Mouse (Mus musculus) kidney, postnatal 10 days (tissue): ENCODE measurements around the gene Ppm1e.

Experiments
- DNase-seq: peaks from one replicate; pipeline ENCODE4 v3.0.0; 2021; ENCODE audit warnings: mixed read lengths

The Ppm1e gene

DNA sequence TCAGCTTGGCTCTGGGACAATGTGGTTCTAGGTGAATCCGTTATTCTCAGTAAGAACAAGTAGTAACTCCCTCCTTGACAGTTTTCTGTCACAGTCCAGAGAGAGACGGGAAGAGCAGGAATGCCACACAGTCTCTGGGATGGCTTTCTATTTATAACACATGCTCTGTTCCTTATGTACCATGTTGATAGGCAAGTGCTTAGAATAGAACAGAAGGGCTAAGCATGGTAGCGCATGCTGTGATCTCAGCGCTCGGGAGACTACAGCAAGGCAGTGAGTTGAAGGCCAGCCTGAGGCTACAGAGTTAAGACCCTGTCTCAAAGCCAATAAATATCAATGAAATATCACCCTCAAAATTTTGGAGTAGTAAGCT lies 111.3 kb downstream of the Ppm1e start:
- DNase-seq, result no peak

DNA sequence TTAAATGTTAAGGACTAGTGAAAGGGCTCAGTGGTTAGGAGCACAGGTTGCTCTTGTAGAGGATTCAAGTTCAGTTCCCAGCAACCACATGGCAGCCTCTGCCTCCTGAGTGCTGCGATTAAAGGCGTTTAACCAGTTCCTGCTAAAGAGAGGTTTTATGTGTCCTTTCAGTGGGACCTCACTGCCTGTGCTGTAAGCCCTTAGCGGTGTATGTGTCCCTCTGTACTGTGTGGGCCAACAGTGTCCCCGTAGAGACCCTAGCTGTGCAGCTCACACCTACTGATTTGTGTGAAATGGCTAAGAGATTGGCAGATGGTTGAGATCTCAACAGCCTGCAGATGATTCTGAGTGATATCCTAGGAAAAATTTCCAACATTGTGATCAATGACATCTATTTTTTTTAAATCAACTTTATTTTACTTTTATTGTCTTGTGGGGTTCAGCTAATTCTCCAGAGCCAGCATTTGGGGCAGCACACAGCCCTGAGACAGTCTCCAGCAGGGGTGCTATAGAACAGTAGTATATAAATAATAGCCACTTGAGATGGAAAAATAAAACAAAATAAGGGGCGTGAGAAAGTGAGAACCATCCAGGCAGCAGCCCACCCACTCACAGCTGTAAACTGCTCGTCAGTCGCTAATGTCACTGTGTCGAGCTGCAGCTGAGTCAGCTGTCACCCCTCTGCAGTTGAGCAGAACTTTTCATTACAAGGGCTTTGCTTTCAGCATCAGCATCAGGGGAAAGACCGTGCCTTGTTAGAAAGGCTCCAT lies 111.9 kb downstream of the Ppm1e start:
- DNase-seq, result no peak

DNA sequence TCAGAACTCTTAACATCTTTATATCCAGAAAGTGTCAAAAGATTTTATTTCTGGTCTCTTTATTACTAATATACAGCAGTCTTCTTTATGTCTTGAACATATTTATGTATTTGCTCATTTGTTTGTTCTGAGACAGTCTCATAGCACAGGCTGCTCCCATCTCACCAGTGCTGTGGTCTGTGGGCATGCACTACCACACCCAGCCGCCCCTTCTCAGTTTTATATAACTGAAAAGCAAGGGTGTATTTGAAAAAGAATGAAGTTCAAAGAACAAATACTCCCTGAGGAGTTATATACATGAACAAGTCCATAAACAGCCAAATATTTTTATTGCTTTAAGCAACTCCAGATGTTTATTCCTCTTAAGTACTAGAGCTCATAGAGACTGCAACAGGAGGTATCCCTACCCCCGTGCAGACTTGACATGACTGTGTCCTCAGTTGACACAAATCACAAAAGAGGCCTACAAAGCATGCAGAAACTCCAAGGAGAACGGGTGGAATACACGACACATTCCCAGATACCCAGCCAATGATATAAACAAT lies 112.6 kb downstream of the Ppm1e start:
- DNase-seq, result no peak

DNA sequence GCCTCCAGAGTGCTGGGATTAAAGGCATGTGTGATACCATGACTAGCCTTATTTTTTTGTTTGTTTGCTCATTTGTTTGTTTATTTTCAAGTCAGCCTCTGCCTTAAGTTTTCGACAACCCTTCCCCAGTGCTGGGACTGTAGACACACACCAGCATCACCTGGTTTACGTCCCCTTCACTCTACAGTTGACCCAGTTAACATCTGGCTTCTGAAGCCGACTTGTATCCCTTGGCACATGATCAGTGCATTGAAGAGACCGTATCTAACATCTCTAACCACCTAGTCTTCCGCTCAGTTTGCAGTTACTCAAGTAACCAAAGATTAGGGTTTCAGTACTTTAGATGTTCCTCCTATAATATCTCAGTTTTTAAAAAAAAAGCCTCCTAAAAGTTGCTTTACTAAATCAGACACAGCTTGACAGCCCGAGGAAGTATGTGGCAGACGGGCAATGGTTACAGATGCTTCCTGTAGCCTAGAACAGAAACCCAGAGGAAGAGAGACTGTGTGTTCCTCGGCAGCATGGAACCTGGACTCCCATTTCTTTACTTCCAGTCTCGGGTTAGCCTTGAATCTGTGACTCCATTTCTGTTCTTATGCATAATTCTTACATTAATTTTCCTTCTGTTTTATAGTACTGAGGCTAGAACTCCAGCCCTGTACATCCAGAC lies 113.5 kb downstream of the Ppm1e start:
- DNase-seq, result no peak

DNA sequence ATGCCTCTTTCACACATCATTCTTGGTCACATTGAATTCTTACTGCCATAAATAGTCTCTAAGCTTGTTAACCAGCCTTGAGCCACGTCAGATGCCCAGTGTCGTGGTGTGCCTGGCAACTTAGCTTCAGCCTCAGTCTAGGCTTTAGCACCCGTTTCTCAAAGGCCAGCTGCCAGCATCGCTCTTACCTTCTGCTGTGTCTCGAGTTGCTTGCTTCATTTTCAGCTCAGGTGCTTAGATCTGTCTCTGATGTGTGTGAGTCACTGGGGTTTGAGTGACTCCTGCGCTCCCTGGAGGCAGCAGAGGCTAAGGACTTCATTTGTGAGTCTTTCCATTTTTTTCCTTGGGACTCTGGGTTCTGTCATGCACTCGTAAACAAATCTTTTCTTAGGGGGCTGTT lies 117.6 kb downstream of the Ppm1e start:
- no peak for DNase-seq

GRCm38 (mm10) chr11:87240833-87241215 lies 118.0 kb downstream of the Ppm1e start:
- no peak for DNase-seq

- peak; percentile 22 for DNase-seq
These were observed 118.5 kb downstream of the Ppm1e start for GRCm38 (mm10) chr11:87240141-87240832.

DNA sequence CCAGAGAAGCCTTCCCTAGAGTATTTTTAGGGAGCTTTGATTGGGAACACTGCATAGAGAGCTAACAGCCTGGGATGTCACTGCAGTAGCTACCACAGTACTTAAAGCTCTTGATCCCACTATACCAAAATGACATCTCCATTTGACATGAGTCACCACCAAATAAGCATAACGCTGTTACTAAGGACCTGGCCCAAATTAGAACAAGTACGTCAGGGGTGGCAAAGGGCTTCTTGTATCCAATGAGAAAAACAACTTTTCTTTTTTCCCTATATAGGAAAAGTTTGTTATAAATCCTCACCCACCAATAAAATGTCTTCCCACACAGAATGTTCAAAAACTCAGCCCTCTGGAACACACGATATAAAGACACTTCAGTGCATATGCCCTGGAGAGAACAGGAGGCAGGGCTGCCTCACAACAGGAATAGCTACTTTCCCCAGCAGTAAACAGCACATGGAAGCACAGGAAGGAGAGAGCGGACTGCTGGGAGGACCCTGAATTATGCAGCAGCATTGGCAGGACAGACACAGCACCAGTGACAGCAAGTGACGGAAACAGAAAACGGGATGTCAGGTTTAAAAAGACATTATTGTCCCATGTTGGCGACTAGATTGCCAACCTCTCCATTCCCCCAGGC lies 119.8 kb downstream of the Ppm1e start:
- DNase-seq, result no peak

GRCm38 (mm10) chr11:87235486-87235872 lies 123.3 kb downstream of the Ppm1e start:
- no peak for DNase-seq

DNA sequence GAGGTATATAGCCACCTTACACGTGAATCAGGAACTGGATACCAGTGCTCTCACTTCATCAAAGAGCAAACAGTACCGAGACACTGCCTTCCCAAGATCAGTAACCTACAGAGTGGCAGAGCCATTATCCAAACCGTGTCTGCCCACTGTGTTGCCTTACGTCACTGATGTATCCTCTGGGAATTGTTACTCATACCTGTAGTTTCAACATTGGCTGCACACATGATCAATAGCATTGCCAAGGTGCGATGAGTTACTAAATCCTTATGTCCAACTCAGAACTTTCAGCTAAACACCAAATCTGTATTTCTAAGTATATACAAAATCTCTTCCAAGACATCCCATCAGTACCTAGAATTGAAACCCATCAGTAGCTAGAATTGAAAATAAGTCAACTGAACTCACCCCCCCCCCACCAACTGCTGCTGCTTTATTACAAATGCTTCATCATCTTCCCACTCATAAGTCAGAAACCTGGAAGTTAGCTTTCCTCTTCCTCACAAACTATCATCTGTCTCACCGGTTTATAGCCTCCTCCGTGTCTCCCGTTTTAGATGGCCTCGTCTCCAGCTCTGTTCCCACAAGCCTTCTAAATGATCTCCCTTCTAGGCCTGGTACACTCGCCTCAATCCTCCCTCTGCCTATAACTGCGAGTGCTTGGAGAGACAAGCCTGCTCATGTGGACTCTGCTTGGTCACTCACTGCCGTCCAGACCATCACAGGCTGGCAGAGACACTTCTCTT lies 123.9 kb downstream of the Ppm1e start:
- no peak for DNase-seq

DNA sequence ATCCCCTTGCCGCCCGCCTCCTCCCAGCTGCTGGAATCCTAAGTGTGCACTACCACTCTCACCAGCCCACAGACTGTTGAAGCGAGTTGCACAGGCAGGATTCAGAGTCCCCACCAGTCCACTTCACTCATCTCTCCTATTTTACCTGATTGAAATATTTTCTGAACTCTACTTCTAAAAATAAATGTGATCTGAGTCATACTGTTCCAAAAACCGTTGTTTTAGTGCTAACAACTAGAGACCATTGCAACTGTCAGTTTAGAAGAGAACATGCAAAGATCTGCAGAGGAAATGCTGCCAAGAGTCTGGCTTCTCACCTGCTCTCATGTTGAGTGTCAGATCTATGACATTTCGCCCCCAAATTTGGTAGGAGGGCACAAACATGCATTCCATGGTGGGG lies 125.4 kb downstream of the Ppm1e start:
- no peak for DNase-seq

- DNase-seq, result no peak
These were observed 131.8 kb downstream of the Ppm1e start for GRCm38 (mm10) chr11:87227056-87227455.

DNA sequence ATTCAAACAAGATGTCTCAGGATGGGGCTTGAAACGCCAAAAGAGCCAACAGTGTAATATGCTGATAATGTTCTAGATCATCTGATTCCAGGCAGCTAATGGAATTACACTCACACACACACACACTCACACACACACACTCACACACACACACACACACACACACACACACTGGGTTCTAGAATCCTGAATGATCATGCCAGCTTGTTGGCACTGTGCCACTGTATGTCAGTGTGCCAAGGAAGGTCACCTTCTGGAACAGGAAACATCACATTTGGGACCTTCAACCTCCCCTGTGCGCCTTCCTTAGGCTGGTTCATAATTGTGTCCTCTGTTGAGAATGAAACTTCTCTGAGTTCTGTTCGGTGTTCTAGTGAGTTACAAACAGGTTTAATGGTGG lies 136.1 kb downstream of the Ppm1e start:
- peak; percentile 29 for DNase-seq

DNA sequence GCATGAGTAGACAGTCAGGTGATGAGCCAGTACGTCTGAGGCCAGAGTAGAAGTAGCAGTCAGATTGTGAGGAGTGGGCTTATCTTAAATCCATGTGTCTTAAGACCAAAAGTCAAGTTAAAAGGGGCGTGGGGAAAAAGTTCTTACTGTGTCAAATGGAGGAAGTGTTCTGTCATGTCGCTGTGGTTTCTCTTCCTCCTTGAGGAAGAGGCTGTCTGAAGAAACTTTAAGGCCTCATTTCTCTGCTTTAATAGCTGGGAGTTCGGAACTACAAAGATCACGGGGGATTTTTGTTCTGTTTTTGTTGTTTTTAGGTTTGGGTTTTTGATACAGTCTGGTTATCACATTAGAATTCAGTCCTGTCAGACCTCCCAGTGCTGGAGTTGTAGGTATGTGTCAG lies 146.5 kb downstream of the Ppm1e start:
- DNase-seq, result no peak
